Mouse (Mus musculus) CD4-positive helper T cell, adult 2 months (primary cell): ENCODE measurements at regions not wholly inside any gene's neighbourhood (a gene's known extent, or its start where the extent isn't known, plus 50 kb on each side); places are given as distances from the start of the nearest gene placed in this dataset.
"Not testable (repeated sequence)": the region's sequence is repeated elsewhere in the genome, so short reads cannot be mapped to it uniquely, and the experiment has no call there.

Source experiments
- DNase-seq: peaks from one replicate; pipeline ENCODE4 v3.0.0-alpha.2; 2012; ENCODE audit warnings: low read depth, missing footprints, low spot score

DNA sequence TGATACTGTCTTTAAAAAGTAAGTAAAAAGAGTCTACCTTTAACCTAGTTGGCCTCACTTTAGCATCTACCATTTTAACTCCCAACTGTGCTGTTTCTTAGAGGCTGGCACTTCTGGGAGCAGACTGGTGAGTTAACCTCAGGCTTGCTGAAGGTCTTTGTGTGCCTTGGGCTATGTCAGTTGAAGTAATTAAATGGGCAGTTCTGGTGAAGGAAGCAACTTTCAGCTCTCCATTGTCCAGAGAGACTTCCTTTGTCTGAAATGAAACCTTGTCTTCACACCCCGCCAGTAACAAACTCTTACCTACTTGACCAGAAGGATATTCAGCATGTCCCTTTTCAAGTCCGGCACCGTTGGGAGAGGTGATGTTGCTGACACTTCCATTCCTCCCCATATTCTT lies 55.5 kb downstream of the Zfp281 start:
- no peak for DNase-seq

DNA sequence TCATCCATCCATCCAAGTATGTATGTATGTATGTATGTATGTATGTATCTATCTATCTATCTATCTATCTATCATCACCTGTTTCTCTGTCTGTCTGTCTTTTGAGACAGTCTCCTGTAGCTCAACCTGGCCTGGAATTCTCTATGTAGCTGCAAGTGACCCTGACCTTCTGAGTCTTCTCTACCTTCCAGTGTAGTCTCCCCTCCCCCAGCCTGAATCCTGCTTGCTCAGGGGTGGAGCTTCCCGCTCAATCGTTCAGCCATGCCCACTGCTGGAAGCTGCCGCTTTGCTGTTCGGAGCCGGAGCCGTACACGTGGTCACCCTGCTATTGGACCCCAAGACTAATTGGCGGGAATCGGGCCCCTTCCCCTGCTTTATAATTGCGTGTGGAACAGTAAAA lies 57.6 kb downstream of the Zfp281 start:
- DNase-seq = not testable (repeated sequence)

DNA sequence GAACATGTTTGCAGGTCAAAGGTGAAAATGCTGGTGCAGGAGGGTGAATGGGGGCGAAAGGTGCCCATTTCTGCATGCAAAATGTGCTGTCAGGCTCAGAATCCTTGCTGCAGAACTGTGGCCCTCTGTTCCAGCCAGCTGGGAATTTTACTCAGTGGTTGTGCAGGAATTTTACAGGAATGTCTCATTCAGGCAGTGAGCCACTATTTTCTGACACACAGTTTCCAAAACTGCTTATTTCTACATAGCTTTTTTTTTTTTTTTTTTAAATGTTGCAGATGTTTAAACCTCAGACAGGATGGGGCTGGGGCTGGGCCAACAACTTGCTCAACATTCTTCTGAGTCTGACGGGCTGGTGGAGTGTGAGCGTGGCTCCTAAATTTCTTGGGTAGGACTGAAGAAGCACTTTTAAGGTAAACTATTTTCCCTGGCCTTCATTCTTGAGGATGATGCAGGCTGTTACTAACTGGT lies 58.4 kb downstream of the Zfp281 start:
- DNase-seq = peak; percentile 47

DNA sequence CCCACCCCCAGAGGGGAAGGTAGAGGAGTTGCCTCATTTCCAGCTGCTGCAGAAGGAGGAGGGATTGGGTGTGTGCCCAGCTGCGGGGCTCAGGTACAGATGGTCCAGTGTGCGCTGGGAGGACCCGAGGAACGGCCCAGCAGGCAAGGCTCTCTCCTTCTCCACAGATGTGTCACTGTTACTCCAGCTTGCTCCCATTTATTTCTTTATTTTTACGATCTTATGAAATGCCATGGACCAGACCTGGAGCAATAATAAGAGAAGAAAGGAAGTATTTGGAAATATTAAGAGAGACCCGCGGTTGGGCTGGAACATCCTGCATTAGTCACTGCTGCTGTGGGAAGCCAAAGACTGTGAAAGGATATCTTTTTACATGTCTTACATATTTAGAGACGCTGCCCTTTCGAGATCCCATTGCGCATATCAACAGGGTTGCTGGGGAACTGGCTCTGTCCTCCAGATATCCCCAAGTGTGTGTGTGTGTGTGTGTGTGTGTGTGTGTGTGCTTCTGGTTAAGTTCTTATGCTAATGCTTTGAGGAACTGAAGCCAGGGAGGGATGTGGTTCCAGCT lies 58.9 kb downstream of the Zfp281 start:
- no peak for DNase-seq

DNA sequence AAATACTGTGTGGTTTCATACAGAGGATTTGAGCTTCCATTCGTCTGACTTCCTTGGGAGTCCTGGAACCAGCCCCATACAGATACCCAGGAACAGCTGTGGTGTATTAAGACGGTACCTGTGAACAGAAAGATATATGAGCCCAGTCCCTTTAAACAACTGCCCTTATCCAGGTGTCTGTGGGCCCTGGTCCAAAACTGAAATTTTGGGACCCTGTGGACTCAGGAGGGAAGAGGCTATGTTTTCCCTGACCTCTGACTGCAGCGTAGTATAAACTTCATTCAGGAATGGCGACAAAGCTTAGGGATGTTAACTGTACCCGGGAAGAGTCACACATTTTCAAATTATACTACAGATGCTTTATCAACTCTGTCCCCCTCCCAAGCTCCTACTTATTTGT lies 59.8 kb downstream of the Zfp281 start:
- DNase-seq = no peak

DNA sequence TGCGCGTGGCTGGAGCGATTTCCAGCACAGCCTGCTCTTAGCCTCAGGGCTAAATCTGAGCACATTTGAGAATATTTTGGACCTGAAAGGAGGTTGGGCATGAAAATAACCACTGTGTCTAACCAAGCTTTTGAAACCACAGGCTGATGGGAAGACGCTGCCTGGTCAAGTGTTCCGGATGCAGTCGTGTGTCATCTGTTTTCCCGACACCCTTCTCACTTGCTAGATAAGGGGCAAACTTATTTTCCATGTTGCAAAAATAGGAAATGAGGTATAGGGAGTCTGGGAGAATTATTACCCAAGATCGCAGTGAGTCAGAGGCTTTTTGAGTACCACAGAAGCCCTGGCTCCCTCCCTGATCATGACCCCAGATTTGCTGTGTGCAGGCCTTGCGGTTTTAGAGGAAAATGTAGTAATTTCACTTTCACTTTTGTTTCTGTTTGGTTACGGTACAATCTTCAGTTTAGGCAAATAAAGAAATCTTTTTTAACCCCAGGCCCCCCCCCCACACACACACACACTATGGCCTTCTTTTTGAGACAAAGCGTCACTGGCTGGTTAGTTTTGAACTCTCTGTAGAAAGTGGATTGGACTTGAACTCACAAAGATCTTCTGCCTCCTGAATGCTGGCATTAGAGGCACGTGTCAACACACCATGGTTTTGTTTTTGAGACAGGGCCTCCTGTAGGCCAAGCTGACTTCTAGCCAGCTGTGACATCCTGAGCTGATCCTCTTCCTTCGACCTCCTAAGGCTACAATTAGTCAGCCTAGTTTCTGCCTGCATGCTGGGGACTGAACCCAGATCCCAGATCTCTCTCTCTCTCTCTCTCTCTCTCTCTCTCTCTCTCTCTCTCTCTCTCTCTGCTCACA lies 60.7 kb downstream of the Zfp281 start:
- peak; percentile 87 for DNase-seq

DNA sequence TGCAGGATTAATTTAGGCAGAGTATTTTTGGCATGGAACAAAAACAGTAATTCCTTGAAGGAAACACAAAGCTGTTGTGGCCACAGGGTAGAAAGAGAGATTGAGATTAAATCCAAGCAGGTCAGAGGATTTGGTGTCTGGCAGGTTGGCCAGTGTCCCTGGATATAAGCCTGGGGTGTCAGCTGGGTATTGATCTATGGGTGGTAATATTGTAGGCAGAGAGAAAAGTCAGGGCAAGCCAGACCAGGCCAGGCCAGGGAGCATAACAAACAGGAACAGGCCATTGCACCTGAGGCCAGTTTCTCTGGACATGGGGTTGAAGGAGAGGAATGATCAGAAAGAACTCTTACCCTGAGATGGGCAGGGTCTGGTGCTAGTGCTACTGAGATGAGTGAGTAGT lies 61.8 kb downstream of the Zfp281 start:
- no peak for DNase-seq

DNA sequence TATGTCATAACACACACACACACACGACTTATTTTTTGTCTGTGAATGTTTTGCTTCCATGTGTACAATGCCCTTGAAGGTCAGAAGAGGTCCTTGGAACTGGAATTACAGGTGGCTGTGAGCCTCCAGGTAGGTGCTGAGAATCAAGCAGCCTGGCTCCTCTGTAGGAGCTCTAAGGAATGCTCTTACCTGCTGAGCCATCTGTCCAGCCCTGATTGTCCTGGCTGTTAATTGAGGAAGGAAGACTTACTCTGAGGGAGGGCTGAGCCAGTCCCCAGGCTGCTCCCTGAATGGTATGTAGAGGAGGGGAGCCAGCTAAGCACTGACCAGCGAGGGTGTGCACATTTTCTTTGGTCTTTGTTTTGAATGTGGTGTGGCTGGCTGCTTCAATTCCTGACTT lies 65.4 kb downstream of the Zfp281 start:
- DNase-seq = no peak

DNA sequence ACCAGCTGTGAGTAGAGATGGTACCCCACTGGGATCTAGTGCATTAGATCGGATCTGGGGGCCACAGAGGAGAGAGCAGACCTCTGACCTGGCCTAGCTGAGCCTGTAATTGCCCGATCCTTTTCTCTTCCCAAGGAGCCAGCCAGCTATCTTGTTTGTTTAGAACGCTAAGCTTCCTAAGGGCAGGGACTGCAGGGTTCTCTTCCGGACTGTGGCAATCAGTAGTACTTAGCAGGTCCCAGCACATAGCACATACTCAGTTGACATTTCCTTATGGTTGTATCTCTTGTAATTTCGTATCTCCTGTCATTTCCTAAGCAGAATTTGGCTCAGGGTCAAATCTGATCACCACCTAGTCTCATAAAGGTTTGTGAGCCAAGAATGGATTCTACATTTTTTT lies 68.7 kb downstream of the Zfp281 start:
- no peak for DNase-seq

DNA sequence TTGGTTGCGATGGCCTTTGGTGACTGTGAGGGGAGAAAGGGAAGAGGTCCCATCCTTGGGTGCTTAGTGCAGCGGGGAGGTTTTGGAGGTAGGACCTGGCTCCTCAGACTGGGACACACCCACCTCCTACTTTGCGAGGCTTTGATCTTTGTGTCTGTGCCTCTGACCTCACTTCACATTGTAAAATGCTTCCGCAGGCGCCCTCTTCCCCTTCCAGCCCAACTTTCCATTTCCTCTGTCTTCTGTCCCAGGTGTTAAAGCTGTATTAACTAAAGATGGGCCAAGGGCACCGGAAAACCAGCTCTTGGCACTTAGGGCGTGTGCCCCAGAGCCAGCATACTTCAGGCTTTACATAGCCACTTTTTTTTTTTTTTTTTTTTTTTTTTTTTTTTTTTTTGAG lies 70.3 kb downstream of the Zfp281 start:
- peak; percentile 87 for DNase-seq

DNA sequence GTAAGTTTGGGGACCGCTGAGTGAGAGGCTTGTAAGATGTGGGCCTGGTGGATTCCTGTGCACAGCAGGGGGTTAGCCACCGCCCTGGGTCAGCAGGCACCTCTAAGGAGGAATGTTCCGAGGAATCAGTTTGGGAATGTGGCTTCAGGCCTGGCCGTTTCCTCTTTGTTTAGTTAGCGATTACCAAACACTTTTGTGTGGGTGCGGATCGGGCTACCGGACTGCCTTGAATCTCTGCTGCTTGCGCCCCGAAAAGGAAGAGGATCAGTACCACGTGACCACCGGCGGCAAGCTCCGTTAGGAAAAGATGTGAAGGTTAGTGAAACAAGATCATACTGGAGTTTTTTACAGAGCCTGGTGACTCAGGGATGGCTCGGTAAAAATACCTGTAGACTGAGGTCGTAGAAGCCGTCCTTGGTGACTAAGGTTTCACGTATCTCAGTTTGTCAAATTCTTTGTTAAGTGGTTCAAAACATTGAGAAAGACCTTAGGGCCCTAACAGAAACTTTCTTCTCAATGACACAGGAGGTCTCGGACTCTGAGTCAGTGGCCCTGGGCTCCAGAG lies 71.5 kb downstream of the Zfp281 start:
- DNase-seq = no peak

DNA sequence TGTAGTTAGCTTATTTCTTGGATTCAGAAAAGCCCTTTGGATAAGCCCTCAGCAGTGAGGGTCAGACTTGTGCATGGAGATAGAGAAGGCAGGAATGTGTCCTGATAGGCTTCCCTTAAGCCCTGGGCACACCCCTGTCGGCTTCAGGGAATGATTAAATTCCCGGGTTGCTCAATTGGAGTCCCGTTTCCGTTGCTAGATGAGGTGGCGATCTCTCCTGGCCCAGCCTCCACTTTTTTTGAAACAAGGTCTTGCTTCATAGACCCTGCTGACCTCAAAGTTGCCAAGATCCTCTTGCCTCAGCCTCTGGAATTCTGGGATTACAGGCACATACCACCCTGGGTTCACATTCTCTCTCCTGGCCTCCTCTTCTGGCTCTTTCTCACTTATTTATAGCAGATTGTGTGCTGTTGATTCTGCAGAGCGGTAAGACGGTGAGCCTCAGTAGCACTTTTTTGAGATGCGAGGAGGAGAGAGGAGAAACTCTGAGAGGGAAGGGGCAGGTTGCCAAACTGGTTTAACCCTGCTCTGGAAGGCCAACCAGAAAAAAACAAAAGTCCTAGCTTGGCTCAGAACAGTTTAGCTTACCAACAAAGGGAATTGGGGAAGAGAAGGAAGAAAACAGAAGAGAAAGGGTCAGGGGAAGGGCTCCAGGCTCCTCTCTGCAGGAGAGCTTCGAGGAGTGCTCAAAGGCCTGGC lies 73.9 kb downstream of the Zfp281 start:
- no peak for DNase-seq

DNA sequence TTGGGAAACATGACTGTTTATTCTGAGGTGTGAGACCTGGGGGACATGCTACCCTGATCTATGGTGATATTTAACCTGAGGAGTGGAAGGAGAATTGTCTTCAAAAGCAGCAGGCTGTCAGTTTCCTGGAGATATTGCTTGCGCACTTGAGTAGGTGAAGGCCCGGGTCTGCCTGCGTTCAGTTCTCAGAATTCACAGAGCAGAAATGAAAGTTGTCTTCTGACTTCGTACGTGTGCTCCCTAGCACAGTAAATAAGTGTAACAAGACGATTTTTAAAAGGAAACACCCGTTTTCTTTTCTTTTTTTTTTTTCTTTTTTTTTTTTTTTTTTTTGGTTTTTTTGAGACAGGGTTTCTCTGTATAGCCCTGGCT lies 74.4 kb downstream of the Zfp281 start:
- peak; percentile 73 for DNase-seq

DNA sequence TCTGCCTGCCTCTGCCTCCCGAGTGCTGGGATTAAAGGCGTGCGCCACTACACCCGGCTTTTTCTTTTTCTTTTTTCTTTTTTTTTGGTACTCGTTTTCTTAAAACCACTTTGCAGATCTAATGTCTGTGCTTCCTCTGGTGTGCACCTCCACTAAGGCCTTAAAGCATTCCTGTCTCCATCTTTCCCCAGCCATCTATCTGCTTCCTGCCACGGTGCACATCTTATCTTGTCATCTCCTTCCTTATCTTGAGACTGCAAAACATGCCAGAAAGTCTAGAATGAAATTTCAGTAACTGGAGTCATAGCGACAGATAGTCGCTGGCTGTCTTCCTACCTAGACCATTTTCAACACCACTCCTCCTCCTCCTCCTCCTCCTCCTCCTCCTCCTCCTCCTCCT lies 74.9 kb downstream of the Zfp281 start:
- no peak for DNase-seq

DNA sequence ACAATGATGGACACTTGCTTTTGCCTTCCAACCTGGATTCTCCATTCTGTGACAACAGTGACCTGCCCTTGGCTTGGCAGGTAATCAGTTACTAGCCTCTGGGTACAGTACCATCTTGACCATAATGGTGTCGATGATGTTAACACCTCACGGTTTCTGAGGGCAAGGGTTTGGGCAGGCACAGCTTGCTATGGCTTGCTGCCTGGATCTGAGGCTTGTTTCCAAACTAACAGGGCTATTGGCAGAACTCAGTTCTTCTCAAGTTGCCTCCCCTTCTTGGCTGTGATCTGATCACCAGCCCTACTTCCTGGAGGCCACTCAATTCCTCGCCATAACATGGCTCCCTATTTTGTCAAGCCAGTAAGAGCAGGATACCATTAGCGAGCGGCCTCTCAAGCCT lies 79.4 kb downstream of the Zfp281 start:
- DNase-seq = no peak

DNA sequence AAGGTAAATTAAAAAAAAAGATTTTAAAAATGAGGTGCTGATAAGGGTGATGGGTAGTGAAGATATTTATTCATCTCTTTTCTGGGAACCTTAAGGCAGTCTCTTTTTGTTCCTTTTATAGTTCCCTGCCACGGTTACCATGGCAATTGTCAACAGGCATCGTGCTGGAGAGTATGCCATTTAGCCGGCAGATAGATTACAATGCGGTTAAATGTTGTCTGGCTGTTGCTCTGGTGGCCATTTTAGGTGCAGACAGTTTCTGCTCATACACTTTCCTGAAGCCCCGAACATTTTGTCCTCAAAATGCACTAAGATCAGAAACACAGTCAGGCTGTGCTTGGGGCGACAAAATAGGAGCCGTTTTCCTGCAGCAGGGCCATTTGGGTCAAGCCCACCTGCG lies 81.8 kb downstream of the Zfp281 start:
- DNase-seq = no peak

DNA sequence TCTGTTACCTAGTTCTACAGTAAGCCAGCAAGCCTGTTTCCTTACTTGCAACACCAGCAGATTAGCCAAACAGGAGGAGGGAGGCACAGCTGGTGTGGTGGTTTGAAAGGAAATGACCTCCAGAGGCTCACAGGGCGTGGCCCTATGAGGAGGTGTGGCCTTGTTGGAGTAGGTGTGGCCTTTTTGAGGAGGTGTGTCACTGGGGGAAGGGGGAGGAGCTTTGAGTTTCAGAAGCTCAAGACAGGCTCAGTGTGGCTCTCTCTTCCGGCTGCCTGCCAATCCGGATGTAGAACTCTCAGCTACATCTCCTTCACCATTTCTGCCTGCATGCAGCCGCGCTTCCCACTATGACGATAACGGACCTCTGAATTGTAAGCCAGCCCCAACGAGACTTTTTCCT lies 82.7 kb downstream of the Zfp281 start:
- DNase-seq = peak; percentile 57

DNA sequence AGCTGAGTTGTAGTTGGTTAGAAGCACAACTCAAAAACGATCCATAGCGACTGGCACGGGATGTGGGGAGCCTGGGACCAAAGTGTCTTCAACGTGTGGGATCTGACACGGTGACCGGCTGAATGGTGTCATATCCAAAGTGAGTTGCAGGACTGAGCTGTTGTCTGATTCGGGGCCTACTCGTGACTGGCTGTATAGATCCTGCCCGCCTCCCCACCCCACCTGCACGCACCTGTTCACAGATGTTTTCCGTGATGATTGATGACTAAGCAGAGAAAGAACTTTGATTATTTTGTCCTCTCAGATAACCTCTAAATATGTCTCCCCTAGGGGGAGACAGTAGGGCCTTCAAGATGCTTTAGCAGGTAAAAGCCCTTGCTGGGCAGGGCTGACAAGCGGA lies 83.2 kb downstream of the Zfp281 start:
- DNase-seq = peak; percentile 18

DNA sequence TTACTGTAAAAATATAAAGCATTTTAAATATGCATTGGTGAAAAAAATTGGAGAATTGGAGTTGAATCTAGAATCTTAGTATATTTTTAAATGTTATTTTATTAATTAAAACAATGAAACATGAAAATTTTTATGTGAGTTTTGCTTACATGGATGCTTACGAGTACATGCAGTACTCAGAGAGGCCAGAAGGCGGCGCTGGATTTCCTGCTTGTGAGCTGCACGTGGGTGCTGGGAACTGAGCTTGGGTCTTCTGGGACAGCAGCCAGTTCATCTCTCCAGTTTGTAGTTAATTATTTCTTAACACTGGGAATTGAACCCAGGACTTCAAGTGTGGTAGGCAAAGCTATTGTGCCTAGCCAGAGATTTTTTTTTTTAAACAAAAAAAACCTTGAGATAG lies 85.5 kb downstream of the Zfp281 start:
- DNase-seq = no peak

DNA sequence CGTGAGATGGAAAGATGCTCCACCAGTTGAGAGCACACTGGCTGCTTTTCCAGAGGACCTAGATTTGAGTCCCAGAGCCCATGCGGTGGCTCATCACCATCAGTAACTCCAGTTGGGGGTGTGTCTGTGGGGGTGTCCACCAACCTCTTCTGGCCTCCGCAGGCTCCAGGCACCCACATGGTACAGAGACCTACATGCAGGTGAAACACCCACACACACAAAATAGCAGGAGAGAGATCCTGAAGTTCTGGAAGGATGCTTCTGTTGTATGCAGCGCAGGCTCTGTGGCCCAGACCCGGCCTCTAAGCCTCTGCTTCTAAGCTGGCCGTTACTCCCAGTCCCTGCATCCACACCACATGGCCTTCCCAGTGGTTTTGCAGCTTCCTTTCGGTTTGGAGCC lies 86.5 kb downstream of the Zfp281 start:
- no peak for DNase-seq

DNA sequence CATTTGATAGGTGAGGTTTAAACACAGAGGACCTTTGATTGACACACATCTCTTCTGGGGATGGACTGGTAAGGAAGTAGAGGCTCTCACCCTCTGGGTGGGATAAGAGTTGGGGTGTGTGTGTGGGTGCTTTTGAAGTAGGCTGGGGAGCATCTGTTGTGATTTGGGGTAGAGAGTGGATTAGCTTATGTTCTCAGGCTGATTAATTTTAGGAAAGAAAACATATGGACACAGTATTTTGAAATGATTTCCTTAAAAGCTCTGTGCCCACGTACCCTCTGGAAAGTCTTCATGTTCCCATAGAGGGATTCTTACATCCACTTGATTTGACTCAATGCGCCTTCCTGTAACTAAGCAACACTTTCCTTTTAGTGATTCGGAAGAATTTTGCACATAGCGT lies 89.4 kb downstream of the Zfp281 start:
- no peak for DNase-seq

DNA sequence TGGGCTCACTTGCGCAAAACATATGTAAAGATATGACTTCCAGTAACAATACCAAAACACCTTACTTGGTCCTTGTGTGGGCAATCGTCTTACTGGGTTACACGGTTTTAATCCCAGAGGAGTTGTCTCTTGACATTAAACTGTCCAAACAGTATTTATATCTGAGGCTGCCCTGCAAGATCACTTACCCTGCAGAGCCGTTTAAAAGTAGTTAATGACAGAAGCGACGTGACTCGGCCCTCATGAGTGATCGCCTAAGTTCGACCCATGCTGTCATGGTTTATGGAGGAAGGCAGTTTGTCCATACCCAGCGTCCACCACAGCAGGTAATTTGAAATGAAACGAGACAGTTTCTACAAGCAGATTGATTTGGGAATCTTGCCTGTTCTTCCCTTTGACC lies 90.3 kb downstream of the Zfp281 start:
- no peak for DNase-seq
